Mouse (Mus musculus): Measurements from ENCODE around the gene Tshz2.

GRCm38 (mm10) chr2:169750574-169751491, 118.0 kb downstream of the Tshz2 start:
- TF ChIP-seq POLR2A (IDR thresholded peaks at IDR 0.05; ENCODE audit: borderline replicate concordance, insufficient read depth, low read length), result no peak
- no peak for TF ChIP-seq CTCF (IDR thresholded peaks at IDR 0.05; ENCODE audit: borderline replicate concordance, insufficient read depth, low read depth, low read length)
